Comparison of ENCODE assay signal across 28 mouse cellular contexts in the genomic region with DNA sequence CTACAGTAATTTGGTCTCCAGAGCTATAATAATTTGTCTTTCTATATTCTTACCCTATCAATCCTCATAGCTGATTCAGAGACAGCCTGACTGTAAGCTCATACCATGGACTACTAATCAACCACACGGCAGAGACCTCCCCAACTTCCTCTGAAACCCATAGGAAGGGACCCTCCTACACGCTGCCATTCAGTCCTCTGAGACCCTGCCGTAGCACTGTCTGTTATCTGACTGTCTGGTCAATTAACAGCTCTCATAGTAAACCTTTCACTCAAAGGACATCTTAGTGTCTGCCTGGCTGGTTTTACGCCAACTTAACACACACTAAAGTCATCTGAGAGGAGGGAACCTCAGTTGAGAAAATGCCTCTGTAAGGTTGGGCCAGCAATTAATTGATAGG. TPM values are rescaled to one million over a fixed set of nuclear protein-coding genes. Genes with fewer than 3 reads are reported as not detected.
"Had no signal": no experiment of that assay in that cellular context is flagged by ENCODE, and none has a peak within 500 bp of the region (broad histone marks: within the 10 kb centered on the region; RNA-seq: fewer than 3 reads in every experiment).

No protein-coding gene starts in this region.

- H3K9me3 ChIP-seq: heart, embryonic 10.5 days; heart, embryonic 12.5 days; hindbrain, embryonic 10.5 days; hindbrain, embryonic 12.5 days; intestine, embryonic 15.5 days; limb, embryonic 10.5 days; limb, embryonic 12.5 days; liver, embryonic 13.5 days; liver, embryonic 15.5 days had no signal

- H3K27me3 ChIP-seq: heart, embryonic 12.5 days; hindbrain, embryonic 12.5 days; intestine, embryonic 15.5 days; limb, embryonic 12.5 days had no signal

- DNase-seq: gastrocnemius, adult 2 months; gastrocnemius, postnatal 10 days; gastrocnemius, postnatal 25 days; heart, adult 18-20 months; heart, postnatal 10 days; heart, postnatal 4 days; kidney, adult 8-10 months; kidney, postnatal 14 days; kidney, postnatal 4 days; liver; liver, embryonic 13.5 days had no signal

- H3K4me3 ChIP-seq: gastrocnemius, adult 2 months; heart, embryonic 10.5 days; heart, embryonic 12.5 days; hindbrain, embryonic 10.5 days; hindbrain, embryonic 12.5 days; intestine, embryonic 15.5 days; layer of hippocampus, adult 2 months; left cerebral cortex, adult 2 months; limb, embryonic 10.5 days; limb, embryonic 12.5 days; liver, embryonic 13.5 days; liver, embryonic 15.5 days had no signal

- H3K27ac ChIP-seq: gastrocnemius, adult 2 months; heart, embryonic 10.5 days; hindbrain, embryonic 10.5 days; hindbrain, embryonic 12.5 days; hindbrain, embryonic 14.5 days; intestine, embryonic 15.5 days; layer of hippocampus, adult 2 months; left cerebral cortex, adult 2 months; limb, embryonic 10.5 days; limb, embryonic 12.5 days; liver, embryonic 13.5 days; liver, embryonic 15.5 days had no signal

- H3K4me1 ChIP-seq: heart, embryonic 12.5 days; intestine, embryonic 15.5 days; limb, embryonic 10.5 days; limb, embryonic 12.5 days; liver, embryonic 15.5 days had no signal

- H3K4me2 ChIP-seq: heart, embryonic 12.5 days; hindbrain, embryonic 12.5 days; hindbrain, embryonic 14.5 days; intestine, embryonic 15.5 days; limb, embryonic 12.5 days; liver, embryonic 11.5 days; liver, embryonic 13.5 days; liver, embryonic 15.5 days had no signal

- ATAC-seq: hindbrain, embryonic 16.5 days; inflammation-experienced regulatory T-cells, adult 6 months; intestine, embryonic 15.5 days; intestine, postnatal 0 days had no signal

- H3K9ac ChIP-seq: heart, embryonic 12.5 days; hindbrain, embryonic 12.5 days; hindbrain, embryonic 14.5 days; intestine, embryonic 15.5 days; limb, embryonic 12.5 days; liver, embryonic 13.5 days; liver, embryonic 15.5 days had no signal

- H3K36me3 ChIP-seq: heart, embryonic 10.5 days; heart, embryonic 12.5 days; hindbrain, embryonic 10.5 days; hindbrain, embryonic 12.5 days; intestine, embryonic 15.5 days; limb, embryonic 10.5 days; limb, embryonic 12.5 days; liver, embryonic 13.5 days; liver, embryonic 15.5 days had no signal

RNA-seq across cellular contexts. Expression of a gene that starts 58.3 kb away (rescaled TPM):
- polyA plus RNA-seq: heart, embryonic 10.5 days; heart, embryonic 12.5 days; heart, embryonic 14.5 days; heart, embryonic 16.5 days; hindbrain, embryonic 10.5 days; hindbrain, embryonic 12.5 days; inflammation-experienced regulatory T-cells, adult 6 months; intestine, embryonic 15.5 days; intestine, postnatal 0 days; limb, embryonic 10.5 days; limb, embryonic 12.5 days had no signal
